Mouse (Mus musculus) hindbrain, embryonic 12.5 days (tissue): ENCODE results near the gene Evpl. TPM values are rescaled to one million over a fixed set of nuclear protein-coding genes. Genes with fewer than 3 reads are reported as not detected.

Source experiments
- ATAC-seq: fragments of 200-750 bp; cut with Nextera tagmentation; 2 replicates; pipeline ENCODE4 v1.8.0; 2017; ENCODE audit warnings: moderate TSS enrichment; ENCODE audit not compliant: low FRiP score
- H3K27ac ChIP-seq: fragments of 300-500 bp; sonication (generic); 2 replicates; pipeline ENCODE4 v1.5.1; 2016; ENCODE audit warnings: mild to moderate bottlenecking
- H3K27me3 ChIP-seq: fragments of 300-500 bp; sonication (generic); 2 replicates; pipeline ENCODE4 v1.6.1; 2016; ENCODE audit warnings: mild to moderate bottlenecking
- H3K36me3 ChIP-seq: fragments of 300-500 bp; sonication (generic); 2 replicates; pipeline ENCODE4 v1.6.1; 2016; ENCODE audit warnings: mild to moderate bottlenecking
- H3K4me1 ChIP-seq: fragments of 300-500 bp; sonication (generic); 2 replicates; pipeline ENCODE4 v1.6.1; 2016
- H3K4me2 ChIP-seq: fragments of 300-500 bp; sonication (generic); replicated peaks from 2 replicates; pipeline ENCODE4 v1.6.1; 2016; ENCODE audit warnings: mild to moderate bottlenecking
- H3K4me3 ChIP-seq: fragments of 300-500 bp; sonication (generic); 2 replicates; pipeline ENCODE4 v1.5.1; 2016; ENCODE audit warnings: mild to moderate bottlenecking
- H3K9ac ChIP-seq: fragments of 300-500 bp; sonication (generic); 2 replicates; pipeline ENCODE4 v1.6.1; 2016; ENCODE audit warnings: mild to moderate bottlenecking, moderate library complexity
- H3K9me3 ChIP-seq: fragments of 300-500 bp; sonication (generic); replicated peaks from 2 replicates; pipeline ENCODE4 v1.6.1; 2016; ENCODE audit warnings: mild to moderate bottlenecking
- WGBS: fragments of 180-500 bp; shearing (Covaris S2); methylation state at CpG from one replicate; pipeline ENCODE4 v1.1.7; 2016; 5-methylcytosine and 5-hydroxymethylcytosine counted together
- polyA plus RNA-seq: library from polyadenylated mRNA; unstranded; fragments of >200 nt; fragmentation: Nextera tagmentation; extraction: Ambion mirVana; gene quantifications from 2 replicates; pipeline ENCODE4 v1.2.1, GENCODE M21; 2016

The Evpl gene
- polyA plus RNA-seq, 1 experiment from 2014 or later, result 1.0 TPM

DNA sequence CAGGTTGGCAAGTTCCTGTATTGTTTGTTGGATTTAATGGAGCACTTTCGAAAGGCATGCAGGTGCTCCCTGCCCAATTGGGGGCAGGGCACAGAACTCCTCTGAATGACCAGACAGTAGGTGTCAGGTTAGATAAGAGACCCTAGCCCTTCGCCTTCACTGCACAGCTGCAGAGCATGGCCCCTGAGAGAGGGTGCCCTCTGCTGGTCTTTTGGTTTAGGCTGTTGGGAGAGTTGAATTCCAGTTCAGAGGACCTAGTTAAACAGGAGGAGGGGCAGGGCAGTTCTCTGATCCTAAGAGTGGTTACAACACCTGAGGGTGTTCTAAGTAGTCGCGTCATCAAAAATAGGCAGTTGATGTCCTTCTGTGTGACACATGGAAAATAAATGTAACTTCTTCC is 18.0 kb downstream of the Evpl start:
- no peak overlapping the region for H3K27ac ChIP-seq
- WGBS, result 18% methylated on average over 4 of the region's 4 CpGs

GRCm38 (mm10) chr11:116218737-116219400 is 19.0 kb downstream of the Evpl start:
- H3K27me3 ChIP-seq, result peaks cover 36% of the 10 kb centered on the region
- H3K9me3 ChIP-seq, result 0 out of 2 replicates have a peak, but pooled peaks cover 3% of the 10 kb centered on the region
- no peak overlapping the region for H3K4me2 ChIP-seq
- no peak overlapping the region for H3K9ac ChIP-seq
- peak overlapping the region; percentile 52 for H3K27ac ChIP-seq
- peaks cover 7% of the 10 kb centered on the region; the same call in 1 of the 2 replicates for H3K36me3 ChIP-seq
- peaks cover 19% of the 10 kb centered on the region for H3K4me1 ChIP-seq
- H3K4me3 ChIP-seq, result no peak overlapping the region
- 59% methylated on average over 7 of the region's 7 CpGs for WGBS
- peak; percentile 30; the same call in 1 of the 2 replicates for ATAC-seq

More for the DNA sequence above, 18.0 kb downstream of the Evpl start:
- no peak for ATAC-seq
- Histone ChIP-seq H3K9me3 (0 out of 2 replicates have a peak, but pooled peaks cover 3% of the 10 kb centered on the region), H3K4me3 (no peak overlapping the region), H3K4me2 (no peak overlapping the region), H3K9ac (no peak overlapping the region), H3K27me3 (peaks cover 47% of the 10 kb centered on the region), H3K36me3 (peaks cover 4% of the 10 kb centered on the region; the same call in 1 of the 2 replicates), H3K4me1 (peaks cover 19% of the 10 kb centered on the region)

DNA sequence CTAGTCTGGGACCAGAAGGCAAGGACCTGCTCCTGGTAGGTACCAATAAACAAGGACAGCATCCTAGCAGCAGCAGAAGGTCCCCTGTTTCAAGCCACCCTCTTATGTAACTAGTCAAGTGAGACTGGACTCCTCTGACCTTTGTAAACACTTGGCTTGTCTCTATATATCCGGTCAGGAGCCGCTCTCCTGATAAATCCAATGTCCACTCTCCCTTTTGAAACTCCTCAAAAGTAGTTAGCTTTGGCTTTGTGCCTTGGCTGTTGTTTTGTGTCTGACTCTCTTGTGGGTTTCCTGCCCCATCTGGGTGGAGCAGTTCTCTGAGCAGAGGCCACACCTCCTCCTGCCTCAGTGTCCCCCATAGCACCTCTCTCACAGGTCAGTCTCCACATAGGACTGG is 19.6 kb downstream of the Evpl start:
- no peak for ATAC-seq
- Histone ChIP-seq H3K4me3 (no peak overlapping the region), H3K4me2 (no peak overlapping the region), H3K9ac (no peak overlapping the region), H3K27ac (peak overlapping the region; percentile 52; the same call in 1 of the 2 replicates), H3K9me3 (0 out of 2 replicates have a peak, but pooled peaks cover 3% of the 10 kb centered on the region), H3K27me3 (peaks cover 30% of the 10 kb centered on the region), H3K4me1 (peaks cover 19% of the 10 kb centered on the region), H3K36me3 (peaks cover 7% of the 10 kb centered on the region; the same call in 1 of the 2 replicates)
- WGBS, result 80% methylated on average over 2 of the region's 2 CpGs

GRCm38 (mm10) chr11:116216549-116216948 is 21.3 kb downstream of the Evpl start:
- peaks cover 13% of the 10 kb centered on the region for H3K27me3 ChIP-seq
- H3K4me2 ChIP-seq, result no peak overlapping the region
- peaks cover 11% of the 10 kb centered on the region for H3K4me1 ChIP-seq
- WGBS, result 86% methylated on average over 11 of the region's 11 CpGs
- peaks cover 11% of the 10 kb centered on the region; the same call in 1 of the 2 replicates for H3K36me3 ChIP-seq
- no peak overlapping the region for H3K4me3 ChIP-seq
- H3K27ac ChIP-seq, result no peak overlapping the region
- 0 out of 2 replicates have a peak, but pooled peaks cover 2% of the 10 kb centered on the region for H3K9me3 ChIP-seq
- no peak overlapping the region for H3K9ac ChIP-seq
- no peak for ATAC-seq

DNA sequence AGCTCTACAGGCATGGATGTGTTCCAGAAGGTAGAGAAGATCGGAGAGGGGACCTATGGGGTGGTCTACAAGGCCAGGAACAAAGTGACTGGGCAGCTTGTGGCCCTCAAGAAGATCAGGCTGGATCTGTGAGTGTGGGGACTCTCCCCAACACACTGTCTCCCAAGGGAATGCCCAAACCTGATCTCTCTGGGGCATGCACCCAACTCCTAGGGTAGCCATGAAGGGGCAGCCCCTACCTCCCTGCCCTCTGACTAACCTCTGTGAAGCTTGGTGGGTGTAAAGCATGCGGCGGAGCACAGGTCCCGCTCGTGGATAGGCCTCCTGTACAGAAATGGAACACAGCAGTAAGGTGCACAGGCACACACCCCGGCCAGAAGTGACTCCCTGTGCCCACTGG is 21.9 kb downstream of the Evpl start:
- 91% methylated on average over 6 of the region's 6 CpGs for WGBS
- Histone ChIP-seq H3K4me1 (peaks cover 11% of the 10 kb centered on the region), H3K4me3 (no peak overlapping the region), H3K27ac (no peak overlapping the region), H3K9ac (no peak overlapping the region), H3K36me3 (peaks cover 12% of the 10 kb centered on the region; the same call in 1 of the 2 replicates), H3K27me3 (peaks cover 8% of the 10 kb centered on the region), H3K4me2 (no peak overlapping the region), H3K9me3 (no peaks in the 10 kb centered on the region)
- no peak for ATAC-seq

- no peak for ATAC-seq
Observed at GRCm38 (mm10) chr11:116215181-116215580, 22.7 kb downstream of the Evpl start.

GRCm38 (mm10) chr11:116213877-116214510 is 23.9 kb downstream of the Evpl start:
- no peak overlapping the region for H3K4me2 ChIP-seq
- peaks cover 12% of the 10 kb centered on the region; the same call in 1 of the 2 replicates for H3K36me3 ChIP-seq
- peaks cover 3% of the 10 kb centered on the region for H3K4me1 ChIP-seq
- no peaks in the 10 kb centered on the region for H3K27me3 ChIP-seq
- H3K9me3 ChIP-seq, result no peaks in the 10 kb centered on the region
- H3K9ac ChIP-seq, result no peak overlapping the region
- no peak overlapping the region for H3K4me3 ChIP-seq
- 96% methylated on average over 13 of the region's 13 CpGs for WGBS
- no peak overlapping the region for H3K27ac ChIP-seq
- no peak for ATAC-seq

More at GRCm38 (mm10) chr11:116215181-116215580, 22.7 kb downstream of the Evpl start:
- H3K9me3 ChIP-seq, result no peaks in the 10 kb centered on the region
- 81% methylated on average over 7 of the region's 7 CpGs for WGBS
- peaks cover 11% of the 10 kb centered on the region for H3K4me1 ChIP-seq
- H3K27ac ChIP-seq, result no peak overlapping the region
- peaks cover 12% of the 10 kb centered on the region; the same call in 1 of the 2 replicates for H3K36me3 ChIP-seq
- no peak overlapping the region for H3K4me3 ChIP-seq
- no peak overlapping the region for H3K4me2 ChIP-seq
- H3K27me3 ChIP-seq, result no peaks in the 10 kb centered on the region
- H3K9ac ChIP-seq, result no peak overlapping the region

GRCm38 (mm10) chr11:116212847-116213246 is 25.0 kb downstream of the Evpl start:
- H3K4me1 ChIP-seq, result no peaks in the 10 kb centered on the region
- H3K9ac ChIP-seq, result no peak overlapping the region
- H3K9me3 ChIP-seq, result no peaks in the 10 kb centered on the region
- H3K27ac ChIP-seq, result no peak overlapping the region
- ATAC-seq, result no peak
- H3K36me3 ChIP-seq, result peaks cover 12% of the 10 kb centered on the region; the same call in 1 of the 2 replicates
- WGBS, result 93% methylated on average over 6 of the region's 6 CpGs
- H3K27me3 ChIP-seq, result no peaks in the 10 kb centered on the region
- H3K4me2 ChIP-seq, result no peak overlapping the region
- no peak overlapping the region for H3K4me3 ChIP-seq

- no peak overlapping the region for H3K27ac ChIP-seq
- no peaks in the 10 kb centered on the region for H3K4me1 ChIP-seq
- H3K36me3 ChIP-seq, result peaks cover 30% of the 10 kb centered on the region
- 76% methylated on average over 5 of the region's 5 CpGs for WGBS
- H3K27me3 ChIP-seq, result no peaks in the 10 kb centered on the region
- H3K9ac ChIP-seq, result no peak overlapping the region
- H3K4me3 ChIP-seq, result no peak overlapping the region
- H3K4me2 ChIP-seq, result no peak overlapping the region
- ATAC-seq, result no peak
- no peaks in the 10 kb centered on the region for H3K9me3 ChIP-seq
Observed at GRCm38 (mm10) chr11:116210696-116211095, 27.2 kb downstream of the Evpl start.

DNA sequence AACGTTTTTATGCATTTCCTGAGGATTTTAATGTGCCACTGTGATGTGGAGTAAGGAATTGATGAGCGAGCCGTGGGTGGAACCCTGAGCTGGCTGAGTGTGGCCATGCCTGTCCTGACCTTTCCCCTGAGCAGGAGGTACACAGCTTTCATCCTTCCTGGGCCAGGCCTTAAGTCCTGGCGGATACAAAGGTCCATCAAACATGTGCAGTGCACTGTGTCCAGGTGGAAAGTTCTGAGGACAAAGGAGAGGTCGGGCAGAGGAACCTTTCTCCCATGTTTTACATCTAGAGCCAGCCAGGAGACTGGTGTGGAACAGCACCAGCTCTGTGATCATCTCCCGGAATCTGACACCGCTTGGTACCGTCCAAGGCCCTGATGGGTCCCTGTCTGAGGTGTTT is 28.6 kb downstream of the Evpl start:
- Histone ChIP-seq H3K4me3 (no peak overlapping the region), H3K9ac (no peak overlapping the region), H3K27ac (no peak overlapping the region), H3K4me2 (no peak overlapping the region), H3K27me3 (no peaks in the 10 kb centered on the region), H3K9me3 (no peaks in the 10 kb centered on the region), H3K4me1 (no peaks in the 10 kb centered on the region), H3K36me3 (peaks cover 27% of the 10 kb centered on the region)
- no peak for ATAC-seq
- WGBS, result 86% methylated on average over 8 of the region's 8 CpGs

GRCm38 (mm10) chr11:116208660-116209059 is 29.2 kb downstream of the Evpl start:
- WGBS, result 93% methylated on average over 3 of the region's 3 CpGs
- Histone ChIP-seq H3K9me3 (no peaks in the 10 kb centered on the region), H3K27ac (no peak overlapping the region), H3K36me3 (peaks cover 27% of the 10 kb centered on the region), H3K4me3 (no peak overlapping the region), H3K9ac (no peak overlapping the region), H3K4me1 (no peaks in the 10 kb centered on the region), H3K4me2 (no peak overlapping the region), H3K27me3 (no peaks in the 10 kb centered on the region)
- no peak for ATAC-seq

DNA sequence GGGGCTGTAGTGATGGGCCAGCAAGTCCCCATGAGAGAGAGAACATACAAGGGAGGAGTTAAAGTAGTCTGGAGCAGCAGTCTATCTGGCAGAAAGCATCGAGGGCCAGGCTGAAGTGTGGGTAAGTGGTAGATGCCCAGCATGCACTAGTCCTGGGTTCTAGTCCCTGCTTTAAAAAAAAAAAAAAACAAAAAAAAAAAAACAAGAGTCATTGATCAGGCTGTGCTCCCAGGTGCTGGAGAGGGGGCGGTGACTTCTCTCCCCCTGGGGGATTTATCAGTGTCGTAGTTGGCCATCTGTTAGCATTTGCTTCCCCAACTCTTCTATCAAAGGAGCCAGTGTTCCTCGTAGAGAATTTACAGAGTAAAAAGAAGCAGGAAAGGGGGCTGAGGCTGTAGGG is 31.2 kb downstream of the Evpl start:
- WGBS, result 70% methylated on average over 4 of the region's 4 CpGs
- Histone ChIP-seq H3K27ac (no peak overlapping the region), H3K9ac (no peak overlapping the region), H3K36me3 (peaks cover 24% of the 10 kb centered on the region), H3K27me3 (no peaks in the 10 kb centered on the region), H3K4me2 (no peak overlapping the region), H3K4me3 (no peak overlapping the region), H3K4me1 (no peaks in the 10 kb centered on the region), H3K9me3 (no peaks in the 10 kb centered on the region)
- no peak for ATAC-seq
